Mouse (Mus musculus): Measurements from ENCODE around the gene Adgrg7. TPM values are rescaled to one million over a fixed set of nuclear protein-coding genes. Genes with fewer than 3 reads are reported as not detected.

The Adgrg7 gene
- polyA plus RNA-seq (2017; shearing (Covaris generic)): not detected

DNA sequence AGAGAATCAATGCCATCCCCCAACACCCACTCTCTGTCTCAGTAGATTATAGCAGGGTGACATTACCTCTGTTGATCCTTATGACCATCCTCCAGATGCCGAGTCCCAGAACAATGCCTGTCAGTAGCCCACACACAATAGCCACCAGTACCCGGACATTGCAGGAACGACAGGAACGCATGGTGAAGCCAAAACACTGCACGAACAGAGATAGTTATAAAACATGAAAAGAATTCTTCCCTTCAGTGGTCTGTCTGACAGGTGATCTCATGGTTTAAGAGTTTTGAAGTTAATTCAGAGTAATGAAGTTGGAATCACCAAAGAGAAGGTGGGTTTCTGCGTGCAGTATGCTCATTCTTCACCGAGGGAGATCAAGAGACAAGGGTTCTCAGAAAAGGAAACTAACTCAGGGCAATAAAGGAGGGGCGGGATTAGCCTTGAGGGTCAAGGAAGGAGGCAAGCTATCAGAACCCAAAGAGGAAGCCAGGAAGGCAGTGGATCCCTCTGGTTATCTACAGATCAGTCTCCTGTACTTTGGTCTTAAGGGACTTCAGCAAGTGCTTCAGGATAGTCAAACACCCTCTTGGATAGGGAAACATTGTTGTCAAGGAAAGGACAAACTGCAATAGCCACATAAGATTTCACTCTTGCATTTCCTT is at the start of gene Adgrg7:
Adgrg7 (minus strand) TSS at position 375 of the 659 bp plus-strand sequence.
- no peak for ATAC-seq

DNA sequence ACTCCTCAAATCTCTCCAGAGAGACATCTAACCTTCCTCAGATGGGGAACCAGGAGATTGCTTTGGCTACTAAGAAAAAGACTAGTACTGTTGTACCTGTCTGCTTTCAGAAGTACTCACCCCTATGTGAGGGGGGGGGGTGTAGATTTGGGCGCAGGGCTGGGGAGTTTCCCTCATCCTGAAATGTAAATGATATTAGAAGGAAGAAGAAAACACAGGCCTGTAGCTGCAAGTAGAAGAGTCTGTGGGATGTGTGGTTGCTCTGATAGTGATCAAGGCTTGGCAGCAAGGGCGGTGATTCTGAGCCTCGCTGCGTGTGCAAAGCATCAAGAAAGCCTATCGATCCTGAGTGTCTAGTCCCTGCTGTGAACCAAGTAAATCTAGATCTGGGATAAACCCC is 47.3 kb upstream of the Adgrg7 start:
- ATAC-seq: peak; percentile 67

DNA sequence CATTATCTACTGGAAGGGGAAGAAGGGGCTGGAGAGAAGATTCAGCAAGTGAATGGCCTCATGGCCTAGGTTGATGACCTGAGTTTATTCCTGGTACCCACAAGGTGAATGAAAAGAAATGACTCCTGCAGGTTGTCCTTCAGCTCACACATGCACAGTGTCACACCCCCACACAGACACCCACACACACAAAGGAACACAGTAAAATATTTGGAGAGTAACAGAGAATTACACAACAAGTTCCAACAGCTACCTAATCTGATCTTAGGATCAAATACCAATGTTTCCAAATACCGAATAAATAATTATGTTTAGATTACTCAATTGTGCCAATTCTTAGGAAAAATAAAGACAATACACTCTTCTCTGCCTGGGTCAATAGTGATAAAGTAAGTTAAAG is 37.7 kb upstream of the Adgrg7 start:
- no peak for ATAC-seq

DNA sequence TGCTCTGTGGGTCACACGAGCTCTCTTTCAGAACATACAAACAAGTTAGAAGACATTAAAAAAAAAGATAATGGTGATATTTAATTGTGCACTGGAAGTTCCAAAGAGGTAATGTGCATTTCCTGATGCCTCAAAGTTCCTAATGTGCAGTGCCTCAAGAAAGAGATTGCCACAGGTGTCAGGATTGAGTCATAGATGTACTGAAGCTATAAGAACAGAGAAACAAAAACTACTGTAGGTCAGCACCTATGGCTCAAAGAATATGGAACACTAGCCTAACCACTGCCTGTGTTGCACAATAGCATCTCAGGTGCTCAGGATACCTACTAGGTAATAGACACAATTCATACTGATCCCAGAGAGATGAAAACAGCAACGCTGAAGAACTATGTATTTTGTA is 36.3 kb upstream of the Adgrg7 start:
- no peak for ATAC-seq

DNA sequence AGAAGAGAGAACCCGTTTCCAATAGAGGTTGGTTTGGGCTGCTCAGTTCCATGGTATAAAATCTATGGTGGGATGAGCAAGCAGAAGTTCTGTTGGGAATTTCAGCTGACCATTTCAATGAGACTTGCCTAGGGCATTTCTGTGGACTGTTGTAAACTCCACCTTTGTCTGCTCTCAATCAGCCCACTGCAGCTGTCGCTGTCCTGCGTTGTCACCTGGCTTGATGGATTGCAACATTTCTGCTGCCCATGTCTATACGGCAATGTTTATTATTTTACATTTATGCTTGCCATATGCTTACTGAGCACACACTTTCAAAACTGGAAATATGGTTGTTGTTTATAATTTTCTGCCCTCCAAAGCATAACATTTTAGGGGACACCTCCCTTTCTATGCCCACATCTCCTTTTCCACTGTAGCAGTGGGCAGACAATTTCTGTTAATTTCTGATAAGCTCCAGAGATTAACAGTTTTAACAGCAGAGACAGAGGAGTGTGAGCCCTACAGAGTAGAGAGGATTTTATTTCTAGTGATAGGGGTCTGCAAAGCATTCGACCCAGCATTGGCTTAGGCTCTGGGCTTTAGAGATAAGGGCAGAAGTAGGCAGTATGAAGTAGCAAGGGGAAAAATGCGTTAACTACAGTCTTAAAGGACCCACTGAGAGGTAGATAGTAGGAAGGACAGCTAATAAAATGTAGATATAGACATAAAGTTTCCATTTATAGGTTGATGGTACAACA is 5.9 kb upstream of the Adgrg7 start:
- no peak for ATAC-seq

DNA sequence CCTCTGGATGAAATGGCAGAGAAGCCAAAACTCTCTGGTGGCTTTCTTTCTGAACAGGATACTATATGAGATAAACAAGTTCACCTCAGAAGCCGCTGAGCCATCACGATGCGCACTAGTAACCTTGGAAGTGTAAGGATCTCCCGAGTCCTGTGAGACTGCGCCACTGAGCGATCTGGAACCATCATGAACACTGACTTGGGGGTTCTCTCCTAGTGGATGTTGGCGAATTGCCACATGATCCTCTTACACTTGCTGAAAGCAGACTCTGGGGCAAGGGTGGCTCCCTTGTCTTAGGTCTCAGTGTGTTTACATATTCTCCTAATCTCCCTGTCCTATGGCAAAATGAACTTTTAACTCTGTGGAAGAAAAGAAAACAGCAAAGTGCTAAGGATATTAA is 5.3 kb upstream of the Adgrg7 start:
- ATAC-seq: no peak

DNA sequence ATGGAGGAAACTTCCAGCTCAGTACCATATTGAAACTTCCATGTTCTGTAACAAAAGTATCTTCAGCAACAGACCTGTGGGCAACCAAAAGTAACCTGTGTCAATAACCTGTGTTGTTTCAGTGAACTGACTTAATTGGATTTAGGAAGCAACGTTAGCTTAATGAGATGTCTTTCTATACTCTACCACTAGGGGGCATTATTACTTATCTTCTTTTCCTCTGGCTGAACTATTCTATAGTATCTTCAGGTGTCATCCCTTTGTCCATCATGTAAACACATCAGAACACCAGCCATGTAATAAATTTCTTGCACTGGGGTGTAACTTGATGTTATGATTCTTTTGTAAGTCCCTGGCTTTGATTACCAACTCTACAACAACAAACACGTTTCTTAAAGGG is 4.8 kb upstream of the Adgrg7 start:
- ATAC-seq: peak; percentile 64

DNA sequence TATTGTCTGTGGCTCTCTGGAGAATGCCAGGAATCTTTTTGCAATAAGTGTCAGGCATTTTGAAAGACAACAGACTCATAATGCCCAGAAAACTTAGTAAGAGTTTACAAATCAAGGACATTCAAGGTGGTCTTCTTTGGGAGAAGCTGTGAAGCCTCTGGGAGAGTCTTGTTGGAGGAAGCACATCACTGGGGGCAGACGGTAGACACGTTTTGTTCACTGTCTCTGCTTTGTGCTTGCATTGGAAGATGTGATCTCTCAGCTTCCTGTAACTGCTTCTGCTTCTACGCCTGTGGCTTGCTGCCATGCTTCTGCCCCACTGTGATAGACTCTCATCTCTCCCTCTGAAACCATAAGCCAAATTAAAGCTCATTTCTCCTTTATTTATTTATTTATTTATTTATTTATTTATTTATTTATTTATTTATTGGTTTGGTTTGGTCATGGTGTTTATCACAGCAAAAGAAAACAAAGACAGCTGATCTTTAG is 3.9 kb upstream of the Adgrg7 start:
- ATAC-seq: no peak

DNA sequence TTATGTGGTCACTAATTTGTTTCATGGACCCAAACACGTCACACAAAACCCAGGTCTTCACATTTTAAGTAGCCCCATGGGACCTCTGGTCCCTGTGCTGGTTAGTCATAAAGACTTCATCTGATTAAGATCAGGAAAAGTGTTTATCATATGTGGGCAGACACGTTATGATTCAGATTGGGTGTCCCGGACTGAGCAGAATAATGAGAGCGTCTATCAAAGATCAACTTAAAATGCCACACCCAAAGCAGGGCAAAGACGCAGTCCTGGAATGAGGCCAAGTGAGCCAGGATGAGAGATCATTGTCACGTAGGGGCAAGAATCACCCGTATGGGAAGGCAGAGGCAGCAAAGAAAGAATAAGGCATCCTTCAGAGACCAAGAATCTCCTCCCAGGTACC is 3.2 kb upstream of the Adgrg7 start:
- ATAC-seq: no peak

DNA sequence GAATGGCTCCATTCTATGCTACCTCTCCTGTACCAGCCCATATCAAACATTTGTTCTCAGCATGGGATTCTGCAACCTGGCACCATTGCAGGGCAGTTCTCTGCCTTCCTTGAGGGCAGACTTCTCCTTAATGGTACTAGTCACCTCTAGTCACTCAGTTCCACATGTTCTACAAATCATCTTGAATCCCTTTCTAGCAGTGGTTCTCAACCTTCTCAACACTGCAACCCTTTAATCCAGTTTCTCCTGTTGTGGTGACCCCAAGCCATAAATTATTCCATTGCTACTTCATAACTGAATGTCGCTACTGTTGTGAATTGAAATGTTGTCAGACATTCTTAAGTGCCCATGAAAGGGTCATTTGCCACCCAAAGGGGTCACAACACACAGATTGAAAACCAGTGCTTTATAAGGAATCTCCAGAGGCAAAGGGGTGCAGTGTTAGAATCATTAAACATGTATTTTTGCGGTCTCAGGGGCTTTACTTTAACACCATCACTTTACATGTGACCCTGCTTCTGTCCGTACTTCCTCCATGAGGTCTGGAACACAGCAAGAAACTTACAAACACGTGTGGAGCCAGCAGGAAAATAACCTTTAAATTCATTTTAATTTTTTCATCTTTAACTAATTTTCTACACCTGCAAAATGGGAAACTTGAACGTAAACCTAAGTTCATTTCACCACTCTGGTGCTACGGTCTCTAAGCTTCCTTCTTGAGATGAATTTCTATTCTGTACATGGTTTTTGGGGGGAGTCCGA is 1.1 kb downstream of the Adgrg7 start:
- no peak for ATAC-seq

DNA sequence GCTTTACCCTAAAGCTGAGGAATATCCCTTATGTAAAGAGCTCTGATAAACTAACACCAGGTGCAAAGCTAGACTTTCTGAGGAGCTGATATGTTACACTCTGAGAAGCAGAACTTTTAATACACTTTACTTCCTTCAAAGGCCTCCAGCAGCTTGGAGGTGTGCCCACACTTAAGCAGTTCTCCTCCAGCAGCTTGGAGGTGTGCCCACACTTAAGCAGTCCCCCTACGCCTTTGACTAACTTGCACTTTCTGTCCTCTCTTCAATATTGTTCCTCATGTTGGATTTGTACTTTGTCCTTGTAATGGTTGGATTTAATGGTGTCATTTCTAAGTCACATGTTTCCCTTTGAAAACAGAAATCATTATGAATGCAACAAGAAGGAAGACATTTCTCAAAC is 1.9 kb downstream of the Adgrg7 start:
- ATAC-seq: no peak

DNA sequence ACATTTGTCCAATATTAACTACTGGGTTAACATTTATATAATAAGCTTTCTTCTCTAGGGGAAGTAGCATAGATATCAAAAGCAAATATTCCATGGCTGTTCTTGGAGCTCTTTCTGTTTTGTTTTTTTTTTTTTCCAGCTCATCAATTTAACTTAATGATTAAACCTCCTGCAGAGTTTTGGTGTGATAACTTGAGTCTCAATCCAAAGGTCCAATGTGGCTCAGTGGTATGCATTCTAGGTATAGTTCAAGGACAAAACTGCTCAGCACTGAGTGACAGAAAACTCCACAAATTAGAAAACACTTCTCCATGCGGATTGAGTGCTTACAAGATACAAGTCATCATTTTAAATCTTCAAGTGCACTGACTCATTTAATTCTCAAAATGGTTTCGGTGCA is 9.7 kb downstream of the Adgrg7 start:
- no peak for ATAC-seq

DNA sequence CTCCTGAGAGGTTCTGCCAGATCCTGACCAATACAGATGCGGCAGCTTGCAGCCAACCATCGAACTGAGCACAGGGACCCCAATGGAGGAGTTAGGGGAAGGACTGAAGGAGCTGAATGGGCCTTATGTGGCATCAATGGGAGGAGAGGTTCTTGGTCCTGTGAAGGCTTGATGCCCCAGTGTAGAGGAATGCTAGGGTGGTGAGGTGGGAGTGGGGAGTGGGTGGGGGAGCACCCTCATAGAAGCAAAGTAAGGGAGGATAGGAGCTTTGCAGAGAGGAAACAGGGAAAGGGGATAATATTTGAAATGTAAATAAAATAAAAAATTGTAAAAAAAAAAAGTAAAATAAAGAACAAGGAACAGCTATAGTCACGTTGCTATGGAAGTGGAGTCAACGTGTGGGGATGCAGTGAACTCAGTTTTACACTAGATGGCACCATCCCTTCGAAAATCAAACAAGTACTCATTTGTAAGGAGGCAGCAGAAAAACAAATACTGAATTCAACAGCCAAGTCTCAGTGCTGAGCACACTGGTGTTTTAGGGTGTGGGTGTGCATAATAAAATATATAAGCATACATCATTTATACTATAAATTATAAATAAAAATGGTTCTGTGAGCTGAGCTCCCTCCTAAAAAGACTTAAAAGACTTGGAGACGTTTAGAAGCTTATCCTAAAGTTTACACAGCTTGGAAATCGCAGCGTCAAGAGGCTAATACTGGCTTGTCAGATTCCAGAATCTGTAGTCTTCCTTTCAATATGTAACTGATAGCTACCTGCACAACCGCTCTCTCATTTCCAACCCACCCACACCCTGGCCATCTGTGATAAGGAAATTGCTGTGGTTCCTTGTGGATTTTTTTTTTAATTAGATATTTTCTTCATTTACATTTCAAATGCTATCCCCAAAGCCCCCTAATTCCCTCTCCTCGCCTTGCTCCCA is 24.2 kb downstream of the Adgrg7 start:
- ATAC-seq: peak; percentile 85

DNA sequence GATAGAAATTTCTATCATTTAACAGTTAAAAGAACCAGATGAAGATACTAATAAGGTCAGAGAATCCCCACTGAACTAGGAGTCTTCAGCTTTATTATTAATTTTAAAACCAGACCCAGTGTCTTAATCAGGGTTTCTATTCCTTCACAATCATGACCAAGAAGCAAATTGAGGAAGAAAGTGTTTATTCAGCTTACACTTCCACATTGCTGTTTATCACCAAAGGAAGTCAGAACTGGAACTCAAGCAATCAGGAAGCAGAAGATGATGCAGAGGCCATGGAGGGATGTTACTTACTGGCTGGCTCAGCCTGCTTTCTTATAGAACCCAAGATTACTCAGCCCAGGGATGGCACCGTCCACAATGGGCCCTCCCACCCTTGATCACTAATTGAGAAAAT is 66.6 kb downstream of the Adgrg7 start:
- ATAC-seq: no peak

DNA sequence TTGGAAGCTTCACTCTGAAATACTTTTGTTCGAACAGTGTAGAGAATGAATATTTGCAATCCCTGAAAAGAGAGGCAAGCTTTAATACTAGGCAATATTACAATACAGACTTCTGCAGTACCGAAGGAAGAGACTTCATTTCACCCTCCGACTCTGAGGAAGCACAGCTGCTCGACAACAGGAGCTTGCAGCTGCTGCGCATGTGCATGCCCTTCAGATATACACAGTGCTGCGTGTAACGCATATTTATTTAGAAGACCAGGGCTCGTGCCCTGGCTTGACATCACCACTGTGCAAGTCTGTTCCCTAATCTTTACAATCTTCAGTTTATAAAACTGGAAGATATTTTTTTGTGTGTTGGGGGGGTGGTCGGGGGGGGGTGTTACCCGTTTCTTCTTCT is 70.7 kb downstream of the Adgrg7 start:
- no peak for ATAC-seq

DNA sequence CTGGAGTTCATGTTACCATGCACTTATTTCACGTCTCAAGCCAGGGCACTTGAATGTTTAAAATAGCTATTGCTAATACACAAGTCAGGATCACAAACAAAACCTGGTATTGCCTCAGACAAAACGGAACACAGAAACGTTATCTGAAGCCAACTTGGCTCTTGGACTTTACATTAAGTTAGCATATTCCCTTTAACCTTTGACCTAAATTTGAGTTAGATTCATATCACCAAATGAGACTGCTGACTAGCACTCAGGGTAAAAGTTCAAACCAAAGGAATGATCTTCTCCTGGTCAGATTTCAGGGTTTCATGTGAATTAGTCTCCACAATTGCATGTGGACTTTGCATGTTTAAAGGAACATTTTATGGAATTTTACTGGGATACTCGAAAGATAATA is 73.3 kb downstream of the Adgrg7 start:
- no peak for ATAC-seq

DNA sequence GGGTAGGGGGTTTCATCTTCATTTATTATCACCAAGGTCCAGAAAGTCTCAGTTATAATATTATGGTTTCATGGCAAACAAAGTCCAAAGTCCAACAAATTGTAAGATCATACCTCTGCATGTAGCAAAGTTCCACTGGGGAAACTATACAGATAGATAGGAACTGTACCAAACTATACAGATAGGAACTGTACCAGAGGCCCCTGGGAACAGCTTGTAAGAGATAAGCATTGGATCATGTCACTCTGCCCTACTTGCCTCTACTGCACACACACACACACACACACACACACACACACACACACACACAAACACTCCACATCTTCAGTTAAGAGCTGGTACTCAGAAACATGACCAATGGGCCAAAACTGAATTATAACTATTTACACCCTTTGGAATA is 76.6 kb downstream of the Adgrg7 start:
- no peak for ATAC-seq

DNA sequence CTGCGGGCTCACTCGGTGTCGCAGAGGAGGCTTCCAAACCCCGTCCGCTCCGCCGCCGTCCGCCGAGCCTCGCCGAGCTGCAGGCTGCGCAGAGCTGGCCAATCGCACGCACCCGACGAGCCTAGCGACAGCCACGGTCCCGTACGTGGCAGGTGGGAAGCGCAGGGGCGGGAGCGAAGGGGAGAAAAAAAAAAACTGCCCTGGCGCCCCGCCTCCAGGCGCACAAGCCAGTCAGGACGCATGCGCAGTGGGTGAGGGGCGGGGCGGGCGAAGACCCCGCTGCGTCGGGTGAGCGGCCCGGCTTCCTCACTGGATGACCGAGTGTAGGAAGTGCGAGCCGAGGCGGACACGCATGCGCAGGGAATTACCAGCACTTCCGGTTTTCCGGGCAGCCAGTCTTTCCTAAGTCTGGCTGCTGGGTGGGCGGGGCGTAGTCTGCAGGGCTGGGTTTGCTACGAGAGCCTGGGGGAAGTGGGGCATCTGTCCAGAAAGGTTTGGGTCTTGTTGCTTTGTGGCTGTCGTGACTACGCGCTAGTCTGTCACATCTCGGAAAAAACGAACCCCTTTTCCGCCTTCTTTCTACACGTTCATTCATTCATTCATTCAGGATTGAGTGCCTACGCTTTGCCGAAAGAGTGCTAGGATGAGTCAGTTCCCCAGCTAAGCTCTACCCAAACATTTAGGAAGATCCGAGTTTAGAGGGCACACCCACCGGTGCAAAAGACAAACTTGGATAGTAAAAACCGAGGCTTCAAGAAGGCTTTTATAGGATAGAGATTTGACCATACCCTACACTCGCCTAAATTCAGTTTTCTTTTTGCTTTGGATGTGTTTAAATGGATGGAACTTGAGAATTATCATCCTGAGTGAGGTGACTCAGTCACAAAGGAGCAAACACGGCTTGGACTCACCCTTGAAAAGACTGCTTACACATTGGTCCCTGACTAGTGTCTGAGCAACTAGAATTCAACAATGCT is 78.1 kb downstream of the Adgrg7 start, which contains the start of gene Tfg:
Tfg (minus strand) TSS at position 227 of the 977 bp plus-strand sequence.
- peak; percentile 87 for ATAC-seq

DNA sequence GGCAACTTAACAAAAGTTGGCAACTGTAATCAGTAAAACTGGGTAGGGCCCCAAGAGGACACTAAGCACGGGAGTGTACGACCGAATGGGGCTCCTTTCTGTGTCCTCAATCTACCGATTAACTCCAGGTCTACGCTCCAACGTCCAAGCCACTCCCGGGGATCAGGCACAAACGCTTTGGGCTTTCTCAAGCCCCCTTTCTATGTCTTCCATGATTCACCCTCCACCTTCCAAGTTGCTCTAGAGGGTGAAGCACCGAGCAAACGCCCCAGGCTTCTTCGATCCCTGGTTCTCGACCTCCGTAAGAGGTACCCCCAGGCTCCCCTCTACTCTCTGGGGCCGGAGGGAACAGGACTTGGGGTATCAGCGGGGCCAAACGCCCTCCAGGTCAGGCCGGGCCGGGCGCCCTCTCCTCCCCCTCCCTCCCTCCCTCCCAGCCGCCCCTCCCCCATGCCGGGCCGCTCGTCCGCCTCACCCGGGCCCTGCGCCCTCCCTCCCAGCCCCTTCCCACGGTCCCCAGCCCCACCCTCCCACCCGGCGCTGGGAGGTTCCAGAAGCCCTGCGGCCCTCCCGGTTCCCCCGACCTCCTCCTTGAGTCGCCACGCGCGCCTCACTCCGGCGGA is 79.0 kb downstream of the Adgrg7 start:
- ATAC-seq: no peak

DNA sequence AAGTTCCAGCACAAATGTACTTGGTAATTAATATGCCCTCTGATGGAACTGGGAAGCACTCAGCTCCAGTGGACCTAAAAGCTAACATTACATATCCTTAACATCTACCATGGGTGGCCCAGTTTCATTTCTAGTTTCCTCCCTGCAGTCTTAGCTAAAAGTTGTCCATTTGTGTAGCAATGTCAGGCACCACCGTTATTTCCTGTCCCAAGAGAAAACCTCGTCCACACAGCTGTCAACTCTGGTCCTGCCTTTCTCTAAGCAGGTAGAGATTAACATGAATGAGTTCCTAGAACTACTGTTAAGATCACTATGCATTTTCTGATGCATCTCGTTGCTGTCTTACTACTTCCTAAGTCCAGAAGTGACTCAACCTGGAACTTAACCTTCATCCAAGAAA is 80.0 kb downstream of the Adgrg7 start:
- ATAC-seq: no peak

DNA sequence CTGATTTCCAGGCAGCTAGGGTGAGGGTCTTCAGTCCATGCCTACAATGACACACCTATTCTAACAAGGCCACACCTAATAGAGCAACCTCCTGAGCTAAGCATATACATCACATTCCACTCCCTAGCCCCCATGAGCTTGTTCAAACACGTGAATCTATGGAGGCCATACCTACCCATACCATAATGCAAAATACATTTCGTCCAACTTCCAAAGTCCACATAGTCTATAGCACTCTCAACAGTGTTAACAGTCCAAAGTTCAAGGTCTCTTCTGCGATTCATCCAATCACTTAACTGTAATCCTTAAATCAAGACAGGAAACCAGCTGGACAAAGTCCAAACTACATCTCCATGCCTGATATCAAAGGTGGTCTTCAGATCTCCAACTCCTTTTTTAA is 85.6 kb downstream of the Adgrg7 start:
- ATAC-seq: no peak

All from inflammation-experienced regulatory T-cells, adult 6 months (primary cell).